Mouse (Mus musculus) cerebellum, adult 18-20 months (tissue): ENCODE measurements at regions not wholly inside any gene's neighbourhood (a gene's known extent, or its start where the extent isn't known, plus 50 kb on each side); places are given as distances from the start of the nearest gene placed in this dataset.

Experiments
- DNase-seq, 2 experiments: peaks; one replicate each; pipeline ENCODE4 v3.0.0; 2021

- no peak for DNase-seq
These were observed 53.5 kb upstream of the Kcna5 start for GRCm38 (mm10) chr6:126588761-126589160.

- DNase-seq = no peak
These were observed 52.3 kb upstream of the Kcna5 start for GRCm38 (mm10) chr6:126587476-126587875.

GRCm38 (mm10) chr6:126585813-126586212 is 50.6 kb upstream of the Kcna5 start:
- peak; percentile 97 to 99 for DNase-seq
